Comparison of ENCODE assay signal across 20 mouse cellular contexts in the genomic region with DNA sequence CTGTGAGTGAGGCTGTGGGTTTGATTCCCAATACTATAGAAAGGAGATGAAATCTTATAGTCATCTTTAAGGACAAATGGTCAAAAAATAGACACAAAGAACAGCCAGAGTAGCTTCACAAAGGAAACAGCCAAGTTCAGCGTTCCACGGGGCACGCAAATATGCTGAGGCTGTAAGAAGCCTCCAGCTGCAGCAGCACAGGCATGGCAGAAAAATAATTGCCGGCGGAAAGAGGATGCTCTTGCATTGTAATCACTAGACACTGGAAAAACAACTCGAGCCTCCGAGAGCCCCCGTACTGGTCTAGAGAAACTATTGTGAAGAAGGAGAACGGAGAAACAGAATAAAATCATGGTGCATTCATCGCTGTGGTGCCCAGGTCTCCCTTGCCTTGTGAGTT. TPM values are rescaled to one million over a fixed set of nuclear protein-coding genes. Genes with fewer than 3 reads are reported as not detected.
DNase-seq lines count a peak whose midpoint lies in the region; ATAC-seq lines count a peak whose summit lies in the region.
"Had no signal": no experiment of that assay in that cellular context is flagged by ENCODE, and none has a peak within 500 bp of the region (broad histone marks: within the 10 kb centered on the region; RNA-seq: fewer than 3 reads in every experiment).

No protein-coding gene starts in this region.

- intact Hi-C loops in left cerebral cortex, postnatal 14 days (cut with DNase I) = no loop called here

- no peak for ATAC-seq in hindbrain, embryonic 12.5 days (ENCODE audit: low FRiP score)
- no peak for ATAC-seq in hindbrain, embryonic 11.5 days (ENCODE audit: low FRiP score)
- 0 out of 2 replicates have a peak, but pooled peaks have one; percentile 20 for ATAC-seq in midbrain, embryonic 11.5 days (ENCODE audit: low FRiP score)
- ATAC-seq in neural tube, embryonic 13.5 days (ENCODE audit: low read depth) = 0 out of 2 replicates have a peak, but pooled peaks have one; percentile 48
- no peak for ATAC-seq in kidney, embryonic 15.5 days (replicated peaks; ENCODE audit: low FRiP score)
- ATAC-seq: intestine, postnatal 0 days had no signal

- H3K27me3 ChIP-seq in hindbrain, embryonic 10.5 days (ENCODE audit: insufficient read depth, poor library complexity, severe bottlenecking) = peaks cover 3% of the 10 kb centered on the region
- no peaks in the 10 kb centered on the region for H3K27me3 ChIP-seq in hindbrain, embryonic 12.5 days
- H3K27me3 ChIP-seq in hindbrain, embryonic 11.5 days (ENCODE audit: control insufficient read depth, insufficient read depth, low read length) = no peaks in the 10 kb centered on the region
- no peaks in the 10 kb centered on the region for H3K27me3 ChIP-seq in midbrain, embryonic 11.5 days (ENCODE audit: control insufficient read depth, insufficient read depth, low read length)
- H3K27me3 ChIP-seq in neural tube, embryonic 13.5 days = no peaks in the 10 kb centered on the region
- H3K27me3 ChIP-seq in kidney, embryonic 15.5 days = no peaks in the 10 kb centered on the region
- H3K27me3 ChIP-seq: embryonic facial prominence, embryonic 12.5 days had no signal

- H3K9ac ChIP-seq in hindbrain, embryonic 12.5 days = no peak overlapping the region
- 0 out of 2 replicates have a peak overlapping the region, but pooled peaks have one; percentile 16 for H3K9ac ChIP-seq in hindbrain, embryonic 11.5 days (ENCODE audit: low read depth, low read length)
- H3K9ac ChIP-seq in midbrain, embryonic 11.5 days (ENCODE audit: low read length) = peak overlapping the region; percentile 40; the same call in 1 of the 2 replicates
- H3K9ac ChIP-seq in neural tube, embryonic 13.5 days = no peak overlapping the region
- no peak overlapping the region for H3K9ac ChIP-seq in kidney, embryonic 15.5 days
- H3K9ac ChIP-seq: embryonic facial prominence, embryonic 12.5 days; heart, embryonic 15.5 days had no signal

- no peak overlapping the region for H3K4me3 ChIP-seq in hindbrain, embryonic 10.5 days
- no peak overlapping the region for H3K4me3 ChIP-seq in hindbrain, embryonic 12.5 days
- H3K4me3 ChIP-seq in hindbrain, embryonic 11.5 days (ENCODE audit: low read depth, low read length) = no peak overlapping the region
- H3K4me3 ChIP-seq in midbrain, embryonic 11.5 days (ENCODE audit: low read depth, low read length) = no peak overlapping the region
- H3K4me3 ChIP-seq in neural tube, embryonic 13.5 days = no peak overlapping the region
- H3K4me3 ChIP-seq in kidney, embryonic 15.5 days (replicated peaks) = no peak overlapping the region
- H3K4me3 ChIP-seq: embryonic facial prominence, embryonic 12.5 days; erythroblast, embryonic 14.5 days; heart, embryonic 15.5 days had no signal

- peaks cover 35% of the 10 kb centered on the region for H3K4me1 ChIP-seq in hindbrain, embryonic 10.5 days (replicated peaks)
- H3K4me1 ChIP-seq in hindbrain, embryonic 12.5 days = 0 out of 2 replicates have a peak, but pooled peaks cover 12% of the 10 kb centered on the region
- no peaks in the 10 kb centered on the region for H3K4me1 ChIP-seq in hindbrain, embryonic 11.5 days (replicated peaks; ENCODE audit: control insufficient read depth, insufficient read depth, low read length)
- peaks cover 15% of the 10 kb centered on the region for H3K4me1 ChIP-seq in midbrain, embryonic 11.5 days (ENCODE audit: control insufficient read depth, insufficient read depth, low read length)
- peaks cover 11% of the 10 kb centered on the region for H3K4me1 ChIP-seq in neural tube, embryonic 13.5 days (replicated peaks)
- H3K4me1 ChIP-seq in kidney, embryonic 15.5 days = peaks cover 9% of the 10 kb centered on the region; the same call in 1 of the 2 replicates
- H3K4me1 ChIP-seq: embryonic facial prominence, embryonic 12.5 days; heart, embryonic 15.5 days had no signal

- WGBS in hindbrain, embryonic 10.5 days = 75% methylated on average over 10 of the region's 10 CpGs
- 50% methylated on average over 10 of the region's 10 CpGs for WGBS in hindbrain, embryonic 12.5 days
- WGBS in hindbrain, embryonic 11.5 days = 73% methylated on average over 10 of the region's 10 CpGs
- 68% methylated on average over 10 of the region's 10 CpGs for WGBS in midbrain, embryonic 11.5 days
- 47% methylated on average over 10 of the region's 10 CpGs for WGBS in neural tube, embryonic 13.5 days
- 55% methylated on average over 10 of the region's 10 CpGs for WGBS in kidney, embryonic 15.5 days

- peak overlapping the region; percentile 70 for H3K27ac ChIP-seq in hindbrain, embryonic 10.5 days
- no peak overlapping the region for H3K27ac ChIP-seq in hindbrain, embryonic 12.5 days
- no peak overlapping the region for H3K27ac ChIP-seq in hindbrain, embryonic 11.5 days (ENCODE audit: low read depth, low read length)
- H3K27ac ChIP-seq in midbrain, embryonic 11.5 days (ENCODE audit: low read depth, low read length) = peak overlapping the region; percentile 20; the same call in 1 of the 2 replicates
- peak overlapping the region; percentile 30; the same call in 1 of the 2 replicates for H3K27ac ChIP-seq in neural tube, embryonic 13.5 days (replicated peaks)
- no peak overlapping the region for H3K27ac ChIP-seq in kidney, embryonic 15.5 days
- H3K27ac ChIP-seq: embryonic facial prominence, embryonic 12.5 days; heart, embryonic 15.5 days; kidney, postnatal 0 days had no signal

- no peak for DNase-seq in hindbrain, embryonic 10.5 days (ENCODE audit: low spot score)
- DNase-seq in hindbrain, embryonic 11.5 days (ENCODE audit: low spot score) = no peak
- peak; percentile 82 for DNase-seq in midbrain, embryonic 11.5 days (ENCODE audit: low spot score, missing footprints)
- no peak for DNase-seq in urinary bladder, postnatal 36 days (ENCODE audit: low spot score in 2 of 2)
- DNase-seq in left cerebral cortex, postnatal 14 days (ENCODE audit: low spot score in 2 of 2) = no peak
- DNase-seq: adrenal gland, postnatal 36 days; cerebellum, adult 9-10 months; gastrocnemius, postnatal 25 days; layer of hippocampus, postnatal 36 days; left cerebral cortex, postnatal 4 days; liver; right cerebral cortex, adult 18-20 months had no signal

- H3K9me3 ChIP-seq in hindbrain, embryonic 10.5 days = no peaks in the 10 kb centered on the region
- H3K9me3 ChIP-seq in hindbrain, embryonic 12.5 days (replicated peaks) = no peaks in the 10 kb centered on the region
- H3K9me3 ChIP-seq in hindbrain, embryonic 11.5 days (ENCODE audit: control insufficient read depth, low read length) = no peaks in the 10 kb centered on the region
- H3K9me3 ChIP-seq in midbrain, embryonic 11.5 days (ENCODE audit: control insufficient read depth, low read length) = no peaks in the 10 kb centered on the region
- H3K9me3 ChIP-seq in neural tube, embryonic 13.5 days = no peaks in the 10 kb centered on the region
- H3K9me3 ChIP-seq in kidney, embryonic 15.5 days (replicated peaks) = no peaks in the 10 kb centered on the region
- H3K9me3 ChIP-seq: embryonic facial prominence, embryonic 12.5 days; heart, embryonic 15.5 days had no signal

- H3K4me2 ChIP-seq in hindbrain, embryonic 12.5 days (replicated peaks) = no peak overlapping the region
- H3K4me2 ChIP-seq in hindbrain, embryonic 11.5 days (replicated peaks; ENCODE audit: low read depth, low read length) = no peak overlapping the region
- no peak overlapping the region for H3K4me2 ChIP-seq in midbrain, embryonic 11.5 days
- H3K4me2 ChIP-seq in neural tube, embryonic 13.5 days = no peak overlapping the region
- H3K4me2 ChIP-seq in kidney, embryonic 15.5 days = no peak overlapping the region
- H3K4me2 ChIP-seq: embryonic facial prominence, embryonic 12.5 days; heart, embryonic 15.5 days had no signal

- no peaks in the 10 kb centered on the region for H3K36me3 ChIP-seq in hindbrain, embryonic 10.5 days
- no peaks in the 10 kb centered on the region for H3K36me3 ChIP-seq in hindbrain, embryonic 12.5 days
- no peaks in the 10 kb centered on the region for H3K36me3 ChIP-seq in hindbrain, embryonic 11.5 days (ENCODE audit: control insufficient read depth, insufficient read depth, low read length)
- no peaks in the 10 kb centered on the region for H3K36me3 ChIP-seq in midbrain, embryonic 11.5 days (ENCODE audit: control insufficient read depth, insufficient read depth, low read length)
- H3K36me3 ChIP-seq in neural tube, embryonic 13.5 days = no peaks in the 10 kb centered on the region
- H3K36me3 ChIP-seq in kidney, embryonic 15.5 days = no peaks in the 10 kb centered on the region
- H3K36me3 ChIP-seq: embryonic facial prominence, embryonic 12.5 days; heart, embryonic 15.5 days had no signal

RNA-seq across cellular contexts. Expression of a gene that starts 52.5 kb away (rescaled TPM):
- polyA plus RNA-seq in hindbrain, embryonic 10.5 days (2016; fragmentation: Nextera tagmentation; extraction: Ambion mirVana) = 18.5 and 19.0 TPM in 2 replicates
- polyA plus RNA-seq in hindbrain, embryonic 12.5 days (2016; fragmentation: Nextera tagmentation; extraction: Ambion mirVana) = 17.8 and 18.2 TPM in 2 replicates
- polyA plus RNA-seq in hindbrain, embryonic 11.5 days (2014; fragmentation: Nextera tagmentation; extraction: Ambion mirVana) = 23.3 and 26.4 TPM in 2 replicates
- polyA plus RNA-seq in midbrain, embryonic 11.5 days (2014; fragmentation: Nextera tagmentation; extraction: Ambion mirVana) = 22.6 and 25.6 TPM in 2 replicates
- polyA plus RNA-seq in neural tube, embryonic 13.5 days (2015; fragmentation: Nextera tagmentation; extraction: Ambion mirVana) = 8.5 and 8.7 TPM in 2 replicates
- 1 to 10 TPM; 5.1 to 6.0 TPM for total RNA-seq in left cerebral cortex, postnatal 14 days (2021)
- polyA plus RNA-seq in kidney, embryonic 15.5 days (2015; fragmentation: Nextera tagmentation; extraction: Ambion mirVana) = 8.8 and 9.8 TPM in 2 replicates
- polyA plus RNA-seq: erythroblast, embryonic 14.5 days had no signal

Comparison
In these comparisons a context has a peak if more than half of its experiments do, and no peak if none do; other contexts are left out.
1. H3K27ac ChIP-seq: peak in hindbrain, embryonic 10.5 days (single experiment), midbrain, embryonic 11.5 days (single experiment) and neural tube, embryonic 13.5 days (single experiment); none in hindbrain, embryonic 12.5 days (single experiment), hindbrain, embryonic 11.5 days (single experiment) and kidney, embryonic 15.5 days (single experiment).
2. H3K9ac ChIP-seq: peak in hindbrain, embryonic 11.5 days (single experiment) and midbrain, embryonic 11.5 days (single experiment); none in hindbrain, embryonic 12.5 days (single experiment), neural tube, embryonic 13.5 days (single experiment) and kidney, embryonic 15.5 days (single experiment).
3. ATAC-seq: peak in midbrain, embryonic 11.5 days (single experiment) and neural tube, embryonic 13.5 days (single experiment); none in hindbrain, embryonic 12.5 days (single experiment), hindbrain, embryonic 11.5 days (single experiment) and kidney, embryonic 15.5 days (single experiment).